Mouse (Mus musculus): ENCODE results near the gene Mical3. TPM values are rescaled to one million over a fixed set of nuclear protein-coding genes. Genes with fewer than 3 reads are reported as not detected.

Gene Mical3
- total RNA-seq, 1 experiment, result 30.0 TPM

GRCm38 (mm10) chr6:121026866-121027265 is 103.9 kb downstream of the Mical3 start:
- H3K36me3 ChIP-seq (ENCODE audit: control insufficient read depth, insufficient read depth, low read length, poor library complexity, severe bottlenecking), result peaks cover 15% of the 10 kb centered on the region; the same call in 1 of the 2 replicates
- H3K4me1 ChIP-seq (ENCODE audit: control insufficient read depth in 2 of 2, insufficient read depth in 2 of 2, low read length in 2 of 2, poor library complexity in 1 of 2), result 0 out of 4 replicates have a peak, but pooled peaks cover 0 to 1% of the 10 kb centered on the region in 2 experiments
- no peak overlapping the region for H3K9ac ChIP-seq (ENCODE audit: insufficient read depth, low read depth, low read length, poor library complexity, severe bottlenecking)
- TF ChIP-seq ZNF384 (IDR thresholded peaks at IDR 0.05; ENCODE audit: low read depth, low read length), result no peak
- TF ChIP-seq CHD2 (IDR thresholded peaks at IDR 0.05; ENCODE audit: low read depth, low read length), result no peak
- TF ChIP-seq MAFK (IDR thresholded peaks at IDR 0.05; ENCODE audit: insufficient read depth, low read depth, low read length), result no peak
- TF ChIP-seq HCFC1 (IDR thresholded peaks at IDR 0.05; ENCODE audit: borderline replicate concordance, insufficient read depth, low read length), result no peak
- TF ChIP-seq ZC3H11A (IDR thresholded peaks at IDR 0.05; ENCODE audit: borderline replicate concordance, low read depth, low read length), result no peak
- no peak overlapping the region for H3K4me3 ChIP-seq (ENCODE audit: insufficient read depth in 1 of 2, low read depth in 1 of 2, low read length in 2 of 2, poor library complexity in 1 of 2, severe bottlenecking in 1 of 2)
- no peaks in the 10 kb centered on the region for H3K9me3 ChIP-seq (ENCODE audit: control insufficient read depth, insufficient read depth, low read depth, low read length)
- DNase-seq (ENCODE audit: low read depth, low spot score), result no peak
- H3K27ac ChIP-seq (ENCODE audit: insufficient read depth, low read depth, low read length, poor library complexity, severe bottlenecking), result no peak overlapping the region
- in situ Hi-C loops (cut with MboI; ENCODE audit: low sequenced_read_pairs in 2 of 2, unreplicated experiment in 2 of 2), result no loop called here

GRCm38 (mm10) chr6:121026019-121026584 is 104.7 kb downstream of the Mical3 start:
- Histone ChIP-seq H3K4me3 (ENCODE audit: insufficient read depth in 1 of 2, low read depth in 1 of 2, low read length in 2 of 2, poor library complexity in 1 of 2, severe bottlenecking in 1 of 2) (no peak overlapping the region), H3K9me3 (ENCODE audit: control insufficient read depth, insufficient read depth, low read depth, low read length) (no peaks in the 10 kb centered on the region), H3K9ac (ENCODE audit: insufficient read depth, low read depth, low read length, poor library complexity, severe bottlenecking) (no peak overlapping the region), H3K4me1 (ENCODE audit: control insufficient read depth in 2 of 2, insufficient read depth in 2 of 2, low read length in 2 of 2, poor library complexity in 1 of 2) (0 out of 4 replicates have a peak, but pooled peaks cover 0 to 1% of the 10 kb centered on the region in 2 experiments), H3K36me3 (ENCODE audit: control insufficient read depth, insufficient read depth, low read length, poor library complexity, severe bottlenecking) (peaks cover 18% of the 10 kb centered on the region; the same call in 1 of the 2 replicates), H3K27ac (ENCODE audit: insufficient read depth, low read depth, low read length, poor library complexity, severe bottlenecking) (no peak overlapping the region)
- DNase-seq (ENCODE audit: low read depth, low spot score), result no peak
- in situ Hi-C loops (cut with MboI; ENCODE audit: low sequenced_read_pairs in 2 of 2, unreplicated experiment in 2 of 2), result no loop called here
- no peak for TF ChIP-seq MAFK (IDR thresholded peaks at IDR 0.05; ENCODE audit: insufficient read depth, low read depth, low read length)
- no peak for TF ChIP-seq ZC3H11A (IDR thresholded peaks at IDR 0.05; ENCODE audit: borderline replicate concordance, low read depth, low read length)
- no peak for TF ChIP-seq ZNF384 (IDR thresholded peaks at IDR 0.05; ENCODE audit: low read depth, low read length)
- no peak for TF ChIP-seq CHD2 (IDR thresholded peaks at IDR 0.05; ENCODE audit: low read depth, low read length)
- TF ChIP-seq HCFC1 (IDR thresholded peaks at IDR 0.05; ENCODE audit: borderline replicate concordance, insufficient read depth, low read length), result no peak

- no peak for DNase-seq (ENCODE audit: low read depth, low spot score)
- TF ChIP-seq HCFC1 (IDR thresholded peaks at IDR 0.05; ENCODE audit: borderline replicate concordance, insufficient read depth, low read length) (no peak), ZC3H11A (IDR thresholded peaks at IDR 0.05; ENCODE audit: borderline replicate concordance, low read depth, low read length) (no peak), CHD2 (IDR thresholded peaks at IDR 0.05; ENCODE audit: low read depth, low read length) (no peak)
- peaks cover 22% of the 10 kb centered on the region; the same call in 1 of the 2 replicates for H3K36me3 ChIP-seq (ENCODE audit: control insufficient read depth, insufficient read depth, low read length, poor library complexity, severe bottlenecking)
- no peak overlapping the region for H3K27ac ChIP-seq (ENCODE audit: insufficient read depth, low read depth, low read length, poor library complexity, severe bottlenecking)
- no peaks in the 10 kb centered on the region for H3K9me3 ChIP-seq (ENCODE audit: control insufficient read depth, insufficient read depth, low read depth, low read length)
- H3K4me1 ChIP-seq (ENCODE audit: control insufficient read depth in 2 of 2, insufficient read depth in 2 of 2, low read length in 2 of 2, poor library complexity in 1 of 2), result no peaks in the 10 kb centered on the region
- H3K4me3 ChIP-seq (ENCODE audit: insufficient read depth in 1 of 2, low read depth in 1 of 2, low read length in 2 of 2, poor library complexity in 1 of 2, severe bottlenecking in 1 of 2), result no peak overlapping the region
- in situ Hi-C loops (cut with MboI; ENCODE audit: low sequenced_read_pairs in 2 of 2, unreplicated experiment in 2 of 2), result no loop called here
- no peak overlapping the region for H3K9ac ChIP-seq (ENCODE audit: insufficient read depth, low read depth, low read length, poor library complexity, severe bottlenecking)
Observed at GRCm38 (mm10) chr6:121018147-121018546, 112.7 kb downstream of the Mical3 start.

GRCm38 (mm10) chr6:121017436-121018031 is 113.3 kb downstream of the Mical3 start:
- in situ Hi-C loops (cut with MboI; ENCODE audit: low sequenced_read_pairs in 2 of 2, unreplicated experiment in 2 of 2), result no loop called here
- H3K27ac ChIP-seq (ENCODE audit: insufficient read depth, low read depth, low read length, poor library complexity, severe bottlenecking), result no peak overlapping the region
- no peaks in the 10 kb centered on the region for H3K9me3 ChIP-seq (ENCODE audit: control insufficient read depth, insufficient read depth, low read depth, low read length)
- no peak overlapping the region for H3K9ac ChIP-seq (ENCODE audit: insufficient read depth, low read depth, low read length, poor library complexity, severe bottlenecking)
- H3K4me1 ChIP-seq (ENCODE audit: control insufficient read depth in 2 of 2, insufficient read depth in 2 of 2, low read length in 2 of 2, poor library complexity in 1 of 2), result no peaks in the 10 kb centered on the region
- no peak for DNase-seq (ENCODE audit: low read depth, low spot score)
- TF ChIP-seq ZC3H11A (IDR thresholded peaks at IDR 0.05; ENCODE audit: borderline replicate concordance, low read depth, low read length), result no peak
- no peak for TF ChIP-seq MAFK (IDR thresholded peaks at IDR 0.05; ENCODE audit: insufficient read depth, low read depth, low read length)
- TF ChIP-seq ZNF384 (IDR thresholded peaks at IDR 0.05; ENCODE audit: low read depth, low read length), result no peak
- no peak for TF ChIP-seq CHD2 (IDR thresholded peaks at IDR 0.05; ENCODE audit: low read depth, low read length)
- no peak for TF ChIP-seq HCFC1 (IDR thresholded peaks at IDR 0.05; ENCODE audit: borderline replicate concordance, insufficient read depth, low read length)
- peaks cover 22% of the 10 kb centered on the region; the same call in 1 of the 2 replicates for H3K36me3 ChIP-seq (ENCODE audit: control insufficient read depth, insufficient read depth, low read length, poor library complexity, severe bottlenecking)
- H3K4me3 ChIP-seq (ENCODE audit: insufficient read depth in 1 of 2, low read depth in 1 of 2, low read length in 2 of 2, poor library complexity in 1 of 2, severe bottlenecking in 1 of 2), result no peak overlapping the region

Data from ES-E14 (cell line).